Mouse (Mus musculus) thymus, postnatal 14 days (tissue): ENCODE measurements around the gene Glb1.
A peak's percentile ranks its signal among the peaks of the same experiment; 100 is the strongest.

ENCODE experiments used
- DNase-seq: peaks from one replicate; pipeline ENCODE4 v3.0.0; 2021

Gene Glb1

DNA sequence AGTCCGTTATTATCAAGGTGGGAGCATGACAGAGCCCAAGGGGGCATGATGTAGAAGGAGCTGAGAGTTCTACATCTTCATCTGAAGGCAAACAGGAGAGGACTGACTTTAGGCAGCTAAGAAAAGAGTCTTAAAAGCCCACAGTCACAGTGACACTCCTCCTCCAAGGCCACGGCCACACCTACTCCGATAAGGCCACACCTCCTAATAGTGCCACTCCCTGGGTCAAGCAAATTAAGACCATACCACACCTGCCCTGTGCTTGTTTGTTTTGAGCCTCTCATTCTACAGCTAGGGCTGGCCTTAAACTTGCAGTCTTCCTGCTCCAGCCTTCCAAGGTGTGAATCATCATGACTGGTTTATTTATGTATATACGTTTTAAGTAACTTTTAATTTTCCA, 5.6 kb upstream of the Glb1 start:
- DNase-seq: no peak

- DNase-seq: no peak
Observed at GRCm38 (mm10) chr9:114399680-114400079, 1.2 kb upstream of the Glb1 start.

DNA sequence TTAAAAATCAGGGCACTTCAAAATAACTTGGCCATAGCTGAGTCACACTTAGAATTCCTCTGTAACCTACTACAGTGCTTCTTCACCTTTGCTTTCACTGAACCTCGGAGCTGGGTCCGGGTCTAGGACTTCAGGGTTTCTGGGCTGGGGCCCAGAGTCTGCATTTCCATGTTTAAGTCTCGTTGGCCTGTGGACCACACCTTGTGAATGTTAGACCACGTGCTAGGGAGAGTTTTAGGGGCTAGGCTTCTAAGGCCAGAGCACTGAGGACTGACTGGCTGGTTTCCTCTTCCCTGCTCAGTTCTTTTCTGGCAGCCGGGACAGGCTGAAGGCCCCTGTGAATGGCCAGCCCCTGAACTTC, 308 bp upstream of the Glb1 start:
- DNase-seq: no peak

DNA sequence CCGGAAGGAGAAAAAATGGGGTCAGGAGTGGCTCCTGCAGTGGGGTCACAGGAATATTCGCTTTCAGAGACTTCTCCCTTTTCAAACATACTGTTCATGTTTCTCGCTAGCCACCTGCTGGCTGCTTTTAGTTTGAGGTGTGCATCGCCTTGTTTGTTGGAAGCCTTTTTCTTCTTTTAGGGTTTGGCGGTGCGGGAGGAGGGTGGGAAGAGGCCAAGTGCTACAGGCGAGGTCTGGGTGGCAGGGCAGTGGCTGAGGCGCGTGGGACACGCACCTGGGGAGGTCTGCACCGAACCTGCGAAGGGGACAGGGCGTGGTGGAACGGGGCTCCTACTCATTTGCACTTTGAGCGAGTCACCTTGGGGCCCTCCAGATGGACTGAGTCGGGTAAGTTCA, 807 bp downstream of the Glb1 start:
- DNase-seq: peak; percentile 73

DNA sequence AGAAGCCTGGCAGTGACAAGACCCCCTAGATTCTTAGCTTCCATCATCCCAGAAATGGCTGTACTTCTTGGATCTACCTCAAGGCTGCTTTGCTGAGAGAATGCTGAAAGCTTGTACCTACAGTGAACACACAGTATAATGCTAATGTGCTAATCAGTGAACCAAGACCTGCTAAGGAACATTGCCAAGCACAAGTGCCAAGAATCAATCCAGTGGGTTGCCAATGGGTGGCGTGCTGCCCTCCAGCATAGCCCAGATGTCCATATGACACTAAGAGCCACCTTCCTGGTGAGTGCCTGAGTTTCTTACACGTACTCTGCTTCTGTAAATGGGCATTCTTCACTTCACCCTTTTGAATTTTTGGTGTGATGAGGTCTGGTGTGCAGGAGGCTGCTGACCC, 6.8 kb downstream of the Glb1 start:
- DNase-seq: no peak

- no peak for DNase-seq
Observed at GRCm38 (mm10) chr9:114410313-114410862, 9.5 kb downstream of the Glb1 start.

- DNase-seq: no peak
Observed at GRCm38 (mm10) chr9:114411295-114411694, 10.4 kb downstream of the Glb1 start.

GRCm38 (mm10) chr9:114412406-114412805, 11.5 kb downstream of the Glb1 start:
- DNase-seq: no peak

- no peak for DNase-seq
Observed at GRCm38 (mm10) chr9:114413866-114414265, 13.0 kb downstream of the Glb1 start.

- DNase-seq: peak; percentile 83
Observed at GRCm38 (mm10) chr9:114415701-114416100, 14.8 kb downstream of the Glb1 start.

GRCm38 (mm10) chr9:114416646-114417517, 16.0 kb downstream of the Glb1 start:
- DNase-seq: no peak

- DNase-seq: peak; percentile 88
Observed at GRCm38 (mm10) chr9:114418187-114418586, 17.3 kb downstream of the Glb1 start.

DNA sequence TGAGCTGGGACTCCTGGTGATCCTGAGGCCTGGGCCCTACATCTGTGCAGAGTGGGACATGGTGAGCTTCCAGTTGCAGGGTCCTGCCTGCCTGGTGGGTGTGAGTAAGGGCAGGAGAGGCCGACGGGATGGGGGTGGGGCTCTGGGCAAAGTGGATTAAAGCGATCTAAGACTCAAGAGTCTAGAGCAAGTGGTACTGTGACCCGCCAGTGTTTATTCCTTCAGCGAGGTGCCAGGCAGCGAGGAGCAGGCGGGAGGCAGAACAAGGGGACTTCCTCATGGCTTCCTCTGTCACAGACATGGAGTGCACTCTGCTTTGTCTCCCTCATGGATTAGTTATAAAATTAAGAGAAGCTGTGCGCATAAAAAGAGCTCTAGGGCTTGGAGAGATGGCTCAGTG, 19.6 kb downstream of the Glb1 start:
- no peak for DNase-seq

DNA sequence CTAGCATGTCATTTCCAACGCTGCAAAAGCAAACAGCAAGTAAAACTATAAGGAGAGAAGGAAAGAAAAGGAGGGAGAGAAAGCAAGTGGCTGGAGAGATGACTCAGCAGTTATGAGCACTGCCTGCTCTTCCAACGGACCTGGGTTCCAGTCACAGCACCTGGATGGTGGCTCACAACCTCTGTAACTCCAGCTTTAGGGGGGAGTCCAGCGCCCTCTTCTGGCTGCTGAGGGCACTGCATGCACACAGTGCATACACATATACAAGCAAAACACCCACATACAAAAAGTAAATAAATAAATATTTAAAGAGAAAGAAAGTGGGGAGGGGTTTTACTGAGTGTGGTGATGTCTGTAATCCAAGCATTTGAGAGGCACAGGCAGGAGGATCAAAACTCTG, 20.2 kb downstream of the Glb1 start:
- no peak for DNase-seq

GRCm38 (mm10) chr9:114421797-114422196, 20.9 kb downstream of the Glb1 start:
- DNase-seq: no peak

DNA sequence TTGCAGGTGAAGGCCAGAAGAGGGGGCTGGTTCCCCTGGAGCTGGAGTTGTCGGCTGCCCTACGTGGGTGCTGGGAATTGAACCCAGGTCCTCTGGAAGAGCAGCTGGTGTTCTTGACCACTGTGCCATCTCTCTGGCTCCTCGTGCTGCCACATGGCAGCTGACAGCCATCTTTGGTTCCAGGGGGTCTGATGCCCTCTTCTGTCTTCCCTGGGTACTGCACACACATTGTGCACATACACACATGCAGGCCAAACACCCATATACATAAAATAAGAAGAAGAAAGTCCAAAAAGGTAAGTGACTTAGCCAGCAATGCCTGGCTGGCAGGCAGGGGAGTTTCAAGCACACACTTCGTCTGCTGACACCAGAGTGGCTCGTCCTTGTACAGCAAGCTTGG, 24.7 kb downstream of the Glb1 start:
- DNase-seq: no peak

DNA sequence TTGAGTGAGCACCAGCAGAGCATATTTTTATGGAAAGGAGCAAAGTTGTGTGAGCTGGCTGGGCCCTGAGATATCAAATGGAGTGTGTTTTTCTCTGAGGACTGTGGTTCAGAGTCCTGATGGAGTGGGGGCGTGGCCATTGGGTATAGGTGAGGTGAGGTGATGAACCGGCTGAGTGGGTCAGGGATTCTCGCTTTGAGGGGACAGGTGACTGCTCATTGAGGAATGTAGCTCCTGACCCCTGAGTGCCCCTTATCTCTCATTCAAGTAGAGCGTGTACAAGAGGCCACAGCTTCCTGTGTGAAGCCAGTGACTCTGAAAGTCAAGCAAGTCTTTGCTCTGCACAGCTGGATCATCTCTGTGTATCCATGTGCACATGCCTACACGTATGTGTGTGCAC, 25.3 kb downstream of the Glb1 start:
- no peak for DNase-seq

DNA sequence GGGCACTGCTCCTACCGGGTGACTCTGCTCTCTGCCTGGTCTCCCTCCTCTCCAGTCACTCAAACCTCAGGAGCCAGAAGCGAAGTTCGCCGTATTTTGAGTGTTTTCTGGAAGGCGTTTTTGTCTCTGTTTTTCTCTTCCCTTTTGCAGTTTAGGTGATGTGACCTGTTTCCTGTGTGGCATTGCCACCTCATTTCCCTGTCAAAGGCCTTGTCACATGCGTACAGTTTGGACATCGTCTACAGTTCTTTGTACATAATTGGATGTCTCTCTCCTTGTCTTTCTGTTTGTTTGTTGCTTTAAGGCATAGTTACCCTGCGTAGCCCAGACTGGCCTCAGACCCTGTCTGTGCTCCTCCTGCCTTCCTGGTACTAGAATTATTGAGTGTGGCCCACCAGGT, 26.5 kb downstream of the Glb1 start:
- no peak for DNase-seq

GRCm38 (mm10) chr9:114428103-114428834, 27.4 kb downstream of the Glb1 start:
- DNase-seq: peak; percentile 51

GRCm38 (mm10) chr9:114435668-114436067, 34.8 kb downstream of the Glb1 start:
- peak; percentile 64 for DNase-seq

- DNase-seq: peak; percentile 72
Observed at GRCm38 (mm10) chr9:114440548-114440947, 39.7 kb downstream of the Glb1 start.

DNA sequence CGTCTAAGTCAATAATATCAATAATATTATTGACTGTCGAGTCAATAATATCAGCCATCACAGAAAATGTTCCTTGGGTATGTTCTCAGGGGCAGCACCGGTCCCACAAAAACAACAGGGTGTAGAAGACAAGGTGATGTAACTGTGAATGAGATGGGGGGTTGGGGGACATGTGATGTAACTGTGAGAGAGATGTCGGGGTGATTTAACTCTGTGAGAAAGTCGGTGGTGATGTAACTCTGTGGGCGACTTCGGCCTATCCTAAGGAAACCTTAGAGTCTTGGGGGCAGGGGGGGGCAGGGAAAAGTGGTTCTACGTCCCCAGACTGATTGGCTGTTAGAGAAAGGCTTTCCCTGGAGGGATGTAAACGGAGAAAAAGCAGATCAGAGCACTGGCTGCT, 41.3 kb downstream of the Glb1 start:
- DNase-seq: no peak

DNA sequence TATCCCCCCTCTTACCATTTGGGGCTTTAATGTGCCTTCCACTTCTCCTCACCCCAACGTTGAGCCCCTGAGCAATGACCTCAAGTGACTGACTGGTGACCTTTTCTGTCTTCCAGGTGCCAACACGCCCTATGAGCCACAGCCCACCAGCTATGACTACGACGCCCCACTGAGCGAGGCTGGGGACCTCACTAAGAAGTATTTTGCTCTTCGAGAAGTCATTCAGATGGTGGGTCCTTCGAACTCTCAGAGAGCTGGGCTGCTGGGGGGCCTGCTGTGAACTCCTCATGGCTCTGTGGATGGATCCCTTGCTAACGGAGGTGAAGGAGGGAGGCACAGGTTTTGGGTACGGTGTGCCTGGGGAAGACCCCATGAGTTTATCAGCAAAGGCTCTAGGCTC, 42.0 kb downstream of the Glb1 start:
- peak; percentile 59 for DNase-seq

DNA sequence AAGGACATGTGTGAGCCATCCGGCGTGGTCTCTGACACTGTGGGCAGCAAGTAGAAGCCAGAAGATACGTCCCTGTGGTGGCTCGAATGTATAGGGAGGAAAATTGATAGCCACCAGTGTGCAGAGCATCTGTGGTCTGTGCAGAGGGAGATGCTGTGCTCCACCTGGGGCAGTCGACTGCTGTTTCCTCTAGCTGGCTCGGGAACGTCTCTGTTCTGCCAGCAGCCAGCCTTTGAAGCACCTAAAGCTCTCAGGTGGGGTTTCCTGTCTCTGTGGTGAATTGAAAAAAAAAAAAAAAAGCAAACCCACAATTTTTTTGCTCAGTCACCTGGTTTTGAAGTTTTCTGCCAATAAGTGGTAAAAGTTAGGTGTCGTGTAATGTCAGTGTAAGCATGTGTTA, 42.5 kb downstream of the Glb1 start:
- DNase-seq: peak; percentile 87
